Mouse (Mus musculus) forebrain, postnatal 0 days (tissue): ENCODE measurements at regions not wholly inside any gene's neighbourhood (a gene's known extent, or its start where the extent isn't known, plus 50 kb on each side); places are given as distances from the start of the nearest gene placed in this dataset.
"Not testable (repeated sequence)": the region's sequence is repeated elsewhere in the genome, so short reads cannot be mapped to it uniquely, and the experiment has no call there.

Experiments
- ATAC-seq: fragments of 200-750 bp; cut with Nextera tagmentation; 2 replicates; pipeline ENCODE4 v1.8.0; 2017; ENCODE audit warnings: mild to moderate bottlenecking, moderate library complexity
- DNase-seq: peaks from one replicate; pipeline ENCODE4 v3.0.0-alpha.2; 2015
- H3K27ac ChIP-seq: fragments of 300-500 bp; sonication (generic); 2 replicates; pipeline ENCODE4 v1.5.1; 2014; ENCODE audit warnings: low read depth, mild to moderate bottlenecking, antibody characterized with exemption, low read length, moderate library complexity, mixed read lengths
- H3K27me3 ChIP-seq: fragments of 300-500 bp; sonication (generic); 2 replicates; pipeline ENCODE4 v1.6.1; 2014; ENCODE audit warnings: mild to moderate bottlenecking, low read length, mixed read lengths; ENCODE audit not compliant: insufficient read depth
- H3K36me3 ChIP-seq: fragments of 300-500 bp; sonication (generic); 2 replicates; pipeline ENCODE4 v1.6.1; 2014; ENCODE audit warnings: mild to moderate bottlenecking, moderate library complexity; ENCODE audit not compliant: insufficient read depth
- H3K4me1 ChIP-seq: fragments of 300-500 bp; sonication (generic); 2 replicates; pipeline ENCODE4 v1.6.1; 2014; ENCODE audit warnings: antibody characterized with exemption; ENCODE audit not compliant: insufficient read depth
- H3K4me2 ChIP-seq: fragments of 300-500 bp; sonication (generic); 2 replicates; pipeline ENCODE4 v1.6.1; 2014; ENCODE audit warnings: low read depth, mild to moderate bottlenecking, moderate library complexity
- H3K4me3 ChIP-seq: fragments of 300-500 bp; sonication (generic); 2 replicates; pipeline ENCODE4 v1.5.1; 2014; ENCODE audit warnings: low read depth, low read length, mixed read lengths
- H3K9ac ChIP-seq: fragments of 300-500 bp; sonication (generic); 2 replicates; pipeline ENCODE4 v1.6.1; 2014; ENCODE audit warnings: mild to moderate bottlenecking
- H3K9me3 ChIP-seq: fragments of 300-500 bp; sonication (generic); 2 replicates; pipeline ENCODE4 v1.6.1; 2016; ENCODE audit warnings: low read length
- CTCF ChIP-seq: sonication (generic); IDR thresholded peaks from 2 replicates; pipeline ENCODE4 v1.5.1; 2016; ENCODE audit warnings: antibody characterized with exemption, control low read depth, low read depth
- WGBS: fragments of 180-500 bp; shearing (Covaris S2); extraction: QIAGEN DNeasy Blood & Tissue Kit; methylation state at CpG from one replicate; pipeline ENCODE4 v1.1.7; 2014; 5-methylcytosine and 5-hydroxymethylcytosine counted together

- not testable (repeated sequence) for H3K27ac ChIP-seq, H3K36me3 ChIP-seq, H3K9ac ChIP-seq, H3K4me2 ChIP-seq, DNase-seq, ATAC-seq, H3K27me3 ChIP-seq, H3K4me1 ChIP-seq, H3K9me3 ChIP-seq, H3K4me3 ChIP-seq
- 31% methylated on average over 3 of the region's 3 CpGs for WGBS
Measured at GRCm38 (mm10) chr3:59563486-59564006, 166.0 kb upstream of the Gm5538 start.

- H3K9me3 ChIP-seq = no peaks in the 10 kb centered on the region
- no peaks in the 10 kb centered on the region for H3K4me1 ChIP-seq
- no peak overlapping the region for H3K27ac ChIP-seq
- no peak for TF ChIP-seq CTCF
- H3K27me3 ChIP-seq = no peaks in the 10 kb centered on the region
- no peak overlapping the region for H3K9ac ChIP-seq
- H3K4me2 ChIP-seq = no peak overlapping the region
- no peak for ATAC-seq
- no peaks in the 10 kb centered on the region for H3K36me3 ChIP-seq
- H3K4me3 ChIP-seq = no peak overlapping the region
- 70% methylated on average over 2 of the region's 2 CpGs for WGBS
- DNase-seq = no peak
Measured at GRCm38 (mm10) chr3:59542621-59543020, 187.0 kb upstream of the Gm5538 start.

GRCm38 (mm10) chr3:59540547-59540946 is 189.0 kb upstream of the Gm5538 start:
- H3K27ac ChIP-seq, DNase-seq, H3K4me3 ChIP-seq, H3K27me3 ChIP-seq, ATAC-seq, H3K9me3 ChIP-seq, H3K36me3 ChIP-seq, H3K4me1 ChIP-seq, H3K4me2 ChIP-seq, H3K9ac ChIP-seq: not testable (repeated sequence)

GRCm38 (mm10) chr3:59539893-59540292 is 189.7 kb upstream of the Gm5538 start:
- H3K4me1 ChIP-seq, H3K4me2 ChIP-seq, DNase-seq, H3K9me3 ChIP-seq, H3K9ac ChIP-seq, H3K27me3 ChIP-seq, H3K36me3 ChIP-seq, H3K4me3 ChIP-seq, H3K27ac ChIP-seq, ATAC-seq: not testable (repeated sequence)
- 68% methylated on average over 3 of the region's 3 CpGs for WGBS

- ATAC-seq = no peak
- H3K27me3 ChIP-seq = no peaks in the 10 kb centered on the region
- no peak overlapping the region for H3K4me2 ChIP-seq
- WGBS = 85% methylated on average over 2 of the region's 2 CpGs
- H3K27ac ChIP-seq = no peak overlapping the region
- DNase-seq = no peak
- H3K9ac ChIP-seq = no peak overlapping the region
- no peak for TF ChIP-seq CTCF
- no peaks in the 10 kb centered on the region for H3K9me3 ChIP-seq
- H3K4me3 ChIP-seq = no peak overlapping the region
- no peaks in the 10 kb centered on the region for H3K36me3 ChIP-seq
- no peaks in the 10 kb centered on the region for H3K4me1 ChIP-seq
Measured at GRCm38 (mm10) chr3:59531311-59531834, 187.2 kb upstream of the Igsf10 start.

GRCm38 (mm10) chr3:59530592-59531310 is 186.6 kb upstream of the Igsf10 start:
- no peak for TF ChIP-seq CTCF
- DNase-seq = no peak
- Histone ChIP-seq H3K27me3 (no peaks in the 10 kb centered on the region), H3K27ac (no peak overlapping the region), H3K4me2 (no peak overlapping the region), H3K9ac (no peak overlapping the region), H3K4me3 (no peak overlapping the region), H3K36me3 (no peaks in the 10 kb centered on the region), H3K9me3 (no peaks in the 10 kb centered on the region), H3K4me1 (no peaks in the 10 kb centered on the region)
- no peak for ATAC-seq
- WGBS = 90% methylated on average over 9 of the region's 9 CpGs

GRCm38 (mm10) chr3:59520766-59521165 is 176.6 kb upstream of the Igsf10 start:
- no peaks in the 10 kb centered on the region for H3K27me3 ChIP-seq
- no peak overlapping the region for H3K9ac ChIP-seq
- no peaks in the 10 kb centered on the region for H3K4me1 ChIP-seq
- H3K36me3 ChIP-seq = no peaks in the 10 kb centered on the region
- DNase-seq (no peak), ATAC-seq (no peak)
- H3K9me3 ChIP-seq = no peaks in the 10 kb centered on the region
- 96% methylated on average over 1 of the region's 1 CpGs for WGBS
- no peak overlapping the region for H3K4me3 ChIP-seq
- H3K4me2 ChIP-seq = no peak overlapping the region
- no peak overlapping the region for H3K27ac ChIP-seq
- no peak for TF ChIP-seq CTCF
